Mouse (Mus musculus): Measurements from ENCODE around the gene Ccdc13. TPM values are rescaled to one million over a fixed set of nuclear protein-coding genes. Genes with fewer than 3 reads are reported as not detected.

Gene Ccdc13
- polyA plus RNA-seq, 1 experiment from 2014 or later, result 0.03 TPM

GRCm38 (mm10) chr9:121867632-121868031, 28.4 kb upstream of the Ccdc13 start:
- ChIA-PET POLR2A (no interaction called here), CTCF (interaction anchor here (0.8 kb wide), 1 partner anchor 170 kb away, joined by 3 read pairs; no protein-coding TSS in a partner anchor)
- TF ChIP-seq CTCF (IDR thresholded peaks at IDR 0.05), result no peak
- H3K27me3 ChIP-seq, result peaks cover 9% of the 10 kb centered on the region
- in situ Hi-C loops (cut with MboI; ENCODE audit: low pct_unique_long_range_greater_than_20kb), result no loop called here
- ATAC-seq (no peak), DNase-seq (ENCODE audit: low read depth, low spot score) (no peak)

DNA sequence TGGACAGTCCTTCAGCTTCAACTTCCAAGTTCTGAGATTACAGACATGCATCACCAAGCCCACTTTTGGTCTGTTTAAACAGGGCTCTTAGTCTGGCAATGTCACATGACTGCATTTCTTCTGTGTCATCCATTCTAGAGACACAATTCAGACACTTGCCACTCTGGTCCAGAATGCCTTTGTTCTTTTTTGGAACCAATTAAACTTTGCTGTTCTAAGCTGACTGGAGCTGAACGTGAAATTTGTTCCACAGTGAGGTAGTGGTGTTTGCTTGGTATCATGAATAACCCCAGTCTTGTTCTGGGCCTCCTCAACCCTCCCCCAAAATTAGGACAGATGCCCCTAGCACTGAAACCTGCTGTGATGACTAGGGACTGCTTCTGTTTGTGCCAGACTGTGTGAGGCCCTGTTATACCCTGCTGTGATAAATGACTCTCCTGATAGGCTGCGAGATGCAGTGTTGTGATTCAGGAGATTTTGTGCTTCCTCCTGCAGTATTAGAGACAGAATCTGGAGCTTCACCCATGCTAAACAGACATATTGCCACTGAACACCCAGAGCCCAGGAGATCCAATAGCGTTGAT, 26.3 kb upstream of the Ccdc13 start:
- ChIA-PET CTCF (no interaction called here), POLR2A (no interaction called here)
- TF ChIP-seq CTCF (IDR thresholded peaks at IDR 0.05), result no peak
- in situ Hi-C loops (cut with MboI; ENCODE audit: low pct_unique_long_range_greater_than_20kb), result no loop called here
- peaks cover 6% of the 10 kb centered on the region for H3K27me3 ChIP-seq
- DNase-seq (ENCODE audit: low read depth, low spot score) (no peak), ATAC-seq (no peak)

- no peak for TF ChIP-seq CTCF (IDR thresholded peaks at IDR 0.05)
- ChIA-PET CTCF (no interaction called here), POLR2A (no interaction called here)
- ATAC-seq, result no peak
- no peak for DNase-seq (ENCODE audit: low read depth, low spot score)
- peaks cover 6% of the 10 kb centered on the region for H3K27me3 ChIP-seq
- in situ Hi-C loops (cut with MboI; ENCODE audit: low pct_unique_long_range_greater_than_20kb), result no loop called here
Measured at GRCm38 (mm10) chr9:121864837-121865236, 25.6 kb upstream of the Ccdc13 start.

- ATAC-seq, result no peak
- POLR2A ChIA-PET, result no interaction called here
- in situ Hi-C loops (cut with MboI; ENCODE audit: low pct_unique_long_range_greater_than_20kb), result no loop called here
- CTCF ChIA-PET, result no interaction called here
- no peak for DNase-seq (ENCODE audit: low read depth, low spot score)
- TF ChIP-seq CTCF (IDR thresholded peaks at IDR 0.05), result no peak
- H3K27me3 ChIP-seq, result no peaks in the 10 kb centered on the region
Measured at GRCm38 (mm10) chr9:121860921-121861320, 21.7 kb upstream of the Ccdc13 start.

GRCm38 (mm10) chr9:121859345-121859744, 20.1 kb upstream of the Ccdc13 start:
- TF ChIP-seq CTCF (IDR thresholded peaks at IDR 0.05), result no peak
- ChIA-PET POLR2A (no interaction called here), CTCF (no interaction called here)
- no peak for ATAC-seq
- DNase-seq (ENCODE audit: low read depth, low spot score), result no peak
- in situ Hi-C loops (cut with MboI; ENCODE audit: low pct_unique_long_range_greater_than_20kb), result no loop called here
- H3K27me3 ChIP-seq, result no peaks in the 10 kb centered on the region

DNA sequence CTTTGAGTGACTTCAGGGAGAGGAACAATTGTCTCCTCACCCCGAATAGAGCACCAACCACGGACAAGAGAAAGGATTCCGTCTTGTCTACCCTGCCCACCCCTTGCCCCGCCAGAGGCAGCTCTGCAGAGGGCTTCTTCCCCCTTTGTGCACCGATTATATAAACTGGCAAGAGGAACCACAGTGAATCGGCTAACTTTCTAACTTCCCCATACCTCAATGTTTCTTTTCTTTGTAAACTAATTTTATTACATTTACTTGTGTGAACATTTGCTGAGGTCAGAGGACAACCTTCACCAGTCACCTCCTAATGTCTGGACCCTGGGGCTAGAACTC, 18.9 kb upstream of the Ccdc13 start, which contains the start of gene Higd1a:
Higd1a (minus strand) TSS at position 210 of the 336 bp plus-strand sequence.
- H3K27me3 ChIP-seq, result no peaks in the 10 kb centered on the region
- in situ Hi-C loops (cut with MboI; ENCODE audit: low pct_unique_long_range_greater_than_20kb), result no loop called here
- POLR2A ChIA-PET, result interaction anchor here (1.6 kb wide), 1 partner anchor 12 kb away, joined by 9 read pairs; no protein-coding TSS in a partner anchor
- DNase-seq (ENCODE audit: low read depth, low spot score) (no peak), ATAC-seq (no peak)
- no peak for TF ChIP-seq CTCF (IDR thresholded peaks at IDR 0.05)
- CTCF ChIA-PET, result interaction anchor here (1.6 kb wide), 1 partner anchor 12 kb away, joined by 4 read pairs; no protein-coding TSS in a partner anchor

DNA sequence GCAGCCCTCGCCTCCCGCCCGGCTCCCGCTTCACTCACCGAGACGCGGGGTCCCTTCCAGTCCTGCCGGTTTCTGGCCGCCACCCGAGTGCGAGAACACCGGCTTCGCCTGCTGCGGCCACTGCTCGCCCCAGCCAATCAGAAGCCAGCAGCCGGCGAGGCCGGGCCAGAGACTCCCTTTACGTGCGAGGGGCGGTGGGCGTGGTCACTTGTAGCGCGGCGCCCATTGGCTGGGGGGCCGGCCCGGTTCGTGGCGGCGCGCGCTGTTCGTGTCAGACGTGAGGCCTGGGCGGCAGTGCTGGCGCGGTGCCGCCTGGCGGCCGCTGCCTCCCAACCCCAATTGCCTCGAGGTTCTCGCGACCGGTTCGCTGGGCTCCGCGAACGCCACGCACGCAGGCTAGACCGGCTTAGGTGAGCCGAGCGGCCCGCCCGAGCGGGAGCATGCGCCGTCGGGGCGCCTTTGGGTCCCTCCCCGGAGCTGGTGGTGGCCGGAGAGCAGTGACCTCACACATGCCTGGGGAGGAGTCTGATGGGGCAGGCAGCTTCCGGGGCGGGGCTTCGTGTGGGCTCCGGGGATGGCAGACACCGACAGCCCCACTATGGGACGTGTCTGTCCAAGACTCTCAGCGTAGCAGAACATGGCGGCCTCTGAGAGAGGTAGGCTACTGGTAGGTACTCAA, 18.4 kb upstream of the Ccdc13 start:
- in situ Hi-C loops (cut with MboI; ENCODE audit: low pct_unique_long_range_greater_than_20kb), result no loop called here

DNA sequence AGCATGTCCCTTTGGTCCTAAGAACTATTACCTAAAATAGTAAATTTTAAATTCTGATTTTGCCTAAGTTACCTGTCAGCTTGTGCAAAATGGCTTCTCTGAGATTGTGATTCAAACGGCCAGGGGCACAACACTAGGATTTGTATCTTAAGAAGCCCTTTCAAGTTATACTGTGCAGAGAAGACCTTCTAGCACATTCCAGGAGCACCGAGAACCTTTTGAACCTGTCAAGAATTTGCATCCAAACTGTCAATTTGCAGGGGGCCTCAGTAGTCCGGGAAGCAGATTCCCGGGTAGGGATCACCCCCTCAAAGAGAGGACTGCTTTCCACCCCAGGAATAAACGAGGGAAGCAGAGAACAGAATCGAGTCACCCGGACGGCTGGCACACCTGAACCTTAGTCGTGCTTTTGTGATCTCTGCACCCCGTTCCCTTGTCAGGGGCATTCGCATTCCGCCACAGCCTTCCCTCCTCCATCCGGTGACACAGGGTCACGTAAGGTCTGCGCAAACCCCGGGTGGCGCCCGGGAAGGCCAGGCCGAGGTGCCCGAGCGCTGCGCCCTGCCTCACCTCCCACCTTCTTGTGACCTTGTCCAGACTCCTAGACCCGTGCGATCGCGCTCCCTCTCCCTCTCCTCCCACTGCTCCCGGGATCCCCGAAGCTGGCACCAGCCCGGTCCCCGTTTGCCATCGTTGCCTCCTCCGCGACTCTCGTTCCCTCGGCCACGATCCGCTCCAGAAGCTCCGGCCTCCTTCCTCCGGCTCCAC, 17.6 kb upstream of the Ccdc13 start:
- no peaks in the 10 kb centered on the region for H3K27me3 ChIP-seq
- DNase-seq (ENCODE audit: low read depth, low spot score), result no peak
- CTCF ChIA-PET, result interaction anchor here (1.6 kb wide), 1 partner anchor 10 kb away, joined by 4 read pairs; no protein-coding TSS in a partner anchor
- POLR2A ChIA-PET, result interaction anchor here (0.6 to 1.6 kb wide), 2 partner anchors 11 to 137 kb away, joined by 4 to 9 read pairs; no protein-coding TSS in a partner anchor
- no peak for TF ChIP-seq CTCF (IDR thresholded peaks at IDR 0.05)
- in situ Hi-C loops (cut with MboI; ENCODE audit: low pct_unique_long_range_greater_than_20kb), result no loop called here
- peak; percentile 44 for ATAC-seq

More for the DNA sequence above, 18.4 kb upstream of the Ccdc13 start:
- TF ChIP-seq CTCF (IDR thresholded peaks at IDR 0.05), result no peak
- POLR2A ChIA-PET, result interaction anchor here (1.6 kb wide), 1 partner anchor 12 kb away, joined by 9 read pairs; no protein-coding TSS in a partner anchor
- CTCF ChIA-PET, result interaction anchor here (1.6 kb wide), 1 partner anchor 11 kb away, joined by 4 read pairs; no protein-coding TSS in a partner anchor
- no peaks in the 10 kb centered on the region for H3K27me3 ChIP-seq
- ATAC-seq (peak; percentile 94), DNase-seq (ENCODE audit: low read depth, low spot score) (peak; percentile 55)

DNA sequence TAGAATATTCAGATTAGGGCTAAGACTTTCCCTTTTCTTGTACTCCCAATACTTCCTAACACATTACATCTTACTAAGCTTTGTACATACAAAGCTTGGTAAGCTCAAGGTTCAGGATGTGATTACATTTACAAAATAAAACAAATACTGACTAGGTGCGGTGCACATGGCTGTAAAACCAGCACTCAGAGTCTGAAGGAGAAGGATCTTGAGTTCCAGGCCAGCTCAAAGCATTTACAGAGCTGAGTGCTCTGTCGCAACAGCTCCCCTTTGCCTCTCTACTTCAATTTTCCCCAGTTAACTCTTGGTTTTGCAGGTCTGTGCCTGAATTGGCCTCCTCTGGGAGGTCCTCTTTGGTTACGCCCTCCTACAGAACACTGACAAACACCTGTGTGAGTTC, 15.0 kb upstream of the Ccdc13 start:
- CTCF ChIA-PET, result interaction anchor here (0.8 to 1.4 kb wide), 4 partner anchors 9 to 24 kb away, joined by 3 read pairs; no protein-coding TSS in a partner anchor
- in situ Hi-C loops (cut with MboI; ENCODE audit: low pct_unique_long_range_greater_than_20kb), result no loop called here
- DNase-seq (ENCODE audit: low read depth, low spot score), result no peak
- H3K27me3 ChIP-seq, result no peaks in the 10 kb centered on the region
- no peak for ATAC-seq
- POLR2A ChIA-PET, result no interaction called here
- no peak for TF ChIP-seq CTCF (IDR thresholded peaks at IDR 0.05)

DNA sequence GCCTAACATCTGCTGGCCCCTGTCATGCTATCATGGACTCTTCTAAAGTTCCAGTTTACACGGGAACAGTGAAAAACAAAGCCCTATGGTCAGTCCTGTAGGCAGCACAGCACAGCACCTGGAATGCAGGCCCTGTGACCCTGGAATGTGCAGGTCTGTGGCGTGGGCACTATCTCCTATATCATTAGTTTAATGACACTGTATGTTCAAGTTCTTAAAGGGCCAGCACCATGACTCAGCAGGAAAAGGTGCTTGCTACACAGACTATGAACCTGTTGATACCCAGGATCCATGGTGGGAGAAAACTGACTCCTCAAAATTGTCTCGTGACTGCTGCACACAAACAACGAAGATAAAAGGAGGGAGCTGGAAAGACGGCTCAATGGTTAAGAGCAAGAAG, 8.6 kb upstream of the Ccdc13 start:
- ChIA-PET POLR2A (no interaction called here), CTCF (interaction anchor here (1.0 to 1.5 kb wide), 3 partner anchors 17 to 49 kb away, joined by 3 to 4 read pairs (median 3); no protein-coding TSS in a partner anchor)
- TF ChIP-seq CTCF (IDR thresholded peaks at IDR 0.05), result no peak
- ATAC-seq, result no peak
- in situ Hi-C loops (cut with MboI; ENCODE audit: low pct_unique_long_range_greater_than_20kb), result no loop called here
- DNase-seq (ENCODE audit: low read depth, low spot score), result no peak
- H3K27me3 ChIP-seq, result no peaks in the 10 kb centered on the region
